Mouse (Mus musculus): Measurements from ENCODE around the gene Agtrap.
"Not testable (repeated sequence)": the region's sequence is repeated elsewhere in the genome, so short reads cannot be mapped to it uniquely, and the experiment has no call there.

The Agtrap gene

GRCm38 (mm10) chr4:148087907-148088527, at the start of gene Agtrap:
Agtrap (minus strand) TSS chr4:148088031.
- DNase-seq = peak; percentile 98

- no peak for DNase-seq
These were observed 49.7 kb upstream of the Agtrap start for GRCm38 (mm10) chr4:148137503-148137902.

- no peak for DNase-seq
These were observed 47.2 kb upstream of the Agtrap start for GRCm38 (mm10) chr4:148134988-148135387.

GRCm38 (mm10) chr4:148131497-148132081, 43.8 kb upstream of the Agtrap start:
- DNase-seq = peak; percentile 46

- DNase-seq = peak; percentile 78
These were observed 43.0 kb upstream of the Agtrap start, which contains the start of gene Draxin for GRCm38 (mm10) chr4:148130561-148131413. Draxin (minus strand) TSS chr4:148130698.

GRCm38 (mm10) chr4:148130133-148130532, 42.3 kb upstream of the Agtrap start, which contains the start of gene Mad2l2:
Mad2l2 (plus strand) TSS chr4:148130384.
- no peak for DNase-seq

- no peak for DNase-seq
These were observed 40.8 kb upstream of the Agtrap start for GRCm38 (mm10) chr4:148128672-148129071.

GRCm38 (mm10) chr4:148128241-148128640, 40.4 kb upstream of the Agtrap start:
- no peak for DNase-seq

GRCm38 (mm10) chr4:148122694-148123066, 34.8 kb upstream of the Agtrap start:
- DNase-seq = no peak

- DNase-seq = no peak
These were observed 34.3 kb upstream of the Agtrap start for GRCm38 (mm10) chr4:148121982-148122693.

GRCm38 (mm10) chr4:148121362-148121761, 33.5 kb upstream of the Agtrap start:
- no peak for DNase-seq

- no peak for DNase-seq
These were observed 32.7 kb upstream of the Agtrap start for GRCm38 (mm10) chr4:148120555-148120954.

- not testable (repeated sequence) for DNase-seq
These were observed 31.7 kb upstream of the Agtrap start for GRCm38 (mm10) chr4:148119578-148119977.

GRCm38 (mm10) chr4:148117392-148117791, 29.6 kb upstream of the Agtrap start:
- DNase-seq = no peak

GRCm38 (mm10) chr4:148116657-148117056, 28.8 kb upstream of the Agtrap start:
- no peak for DNase-seq

GRCm38 (mm10) chr4:148115467-148115866, 27.6 kb upstream of the Agtrap start:
- DNase-seq = peak; percentile 73

GRCm38 (mm10) chr4:148114758-148115391, 27.0 kb upstream of the Agtrap start:
- DNase-seq = peak; percentile 90

GRCm38 (mm10) chr4:148112519-148112918, 24.7 kb upstream of the Agtrap start:
- no peak for DNase-seq

- no peak for DNase-seq
These were observed 21.4 kb upstream of the Agtrap start for GRCm38 (mm10) chr4:148109215-148109614.

- DNase-seq = no peak
These were observed 20.8 kb upstream of the Agtrap start for GRCm38 (mm10) chr4:148108565-148109100.

- DNase-seq = no peak
These were observed 19.9 kb upstream of the Agtrap start for GRCm38 (mm10) chr4:148107621-148108291.

GRCm38 (mm10) chr4:148104146-148104545, 16.3 kb upstream of the Agtrap start:
- no peak for DNase-seq

Measured in kidney, postnatal 10 days (tissue).